Mouse (Mus musculus) urinary bladder, postnatal 25 days (tissue): ENCODE measurements around the gene Sema5a.
"Not testable (repeated sequence)": the region's sequence is repeated elsewhere in the genome, so short reads cannot be mapped to it uniquely, and the experiment has no call there.

Source experiments
- DNase-seq: peaks from one replicate; pipeline ENCODE4 v3.0.0; 2022; ENCODE audit warnings: low spot score

The Sema5a gene

DNA sequence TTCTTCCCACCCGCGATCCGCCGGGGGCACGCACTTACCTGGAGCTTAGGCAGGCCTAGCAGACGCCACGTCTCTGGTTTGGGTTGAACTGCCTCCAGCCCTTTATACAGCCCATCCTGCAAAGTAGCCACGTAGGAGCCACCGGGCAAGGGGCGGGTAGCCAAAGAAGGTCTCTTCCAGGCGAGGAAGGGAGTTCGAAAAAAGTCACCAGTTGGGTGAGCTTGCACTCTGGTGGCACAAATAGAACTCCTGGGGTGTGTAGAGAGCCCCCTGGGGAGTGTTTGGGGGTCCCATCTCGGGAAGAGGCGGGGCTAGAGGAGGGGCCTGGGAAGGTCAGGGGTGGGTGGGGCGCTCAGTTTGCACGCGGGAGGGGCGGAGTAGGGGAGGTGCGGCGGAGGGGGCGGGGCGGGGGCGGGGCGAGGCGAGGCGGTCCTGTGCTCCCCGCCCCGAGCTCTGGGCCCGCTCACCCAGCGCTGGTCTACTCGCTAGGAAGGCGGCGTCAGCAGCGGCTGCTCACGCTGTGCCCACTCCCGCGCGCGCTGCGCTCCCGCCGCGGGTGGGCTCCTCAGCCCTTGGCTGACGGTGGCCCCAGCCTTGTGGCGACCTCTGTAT is at the start of gene Sema5a:
TSS of gene Sema5a (plus strand) at position 467 of the 612 bp plus-strand sequence.
- DNase-seq, result peak; percentile 59

DNA sequence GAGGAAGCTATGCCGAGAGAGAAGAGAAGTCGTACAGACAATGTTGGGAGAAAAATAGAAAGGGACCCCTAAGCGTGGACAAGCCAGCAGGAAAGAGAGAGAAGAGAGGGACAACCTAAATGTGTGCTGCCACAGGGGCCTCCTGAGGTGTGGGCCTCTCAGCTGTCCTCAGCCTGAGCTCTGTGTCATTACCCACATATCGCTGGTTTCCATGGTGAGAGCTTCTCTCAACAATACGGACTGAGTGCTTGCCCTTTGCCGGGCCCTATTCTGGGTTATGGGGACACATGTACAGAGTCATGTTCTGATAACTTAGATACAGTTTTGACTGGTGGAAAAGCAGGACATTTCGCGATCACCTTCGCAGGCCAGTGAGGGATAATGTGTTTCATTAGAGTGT is 46.5 kb upstream of the Sema5a start:
- no peak for DNase-seq

DNA sequence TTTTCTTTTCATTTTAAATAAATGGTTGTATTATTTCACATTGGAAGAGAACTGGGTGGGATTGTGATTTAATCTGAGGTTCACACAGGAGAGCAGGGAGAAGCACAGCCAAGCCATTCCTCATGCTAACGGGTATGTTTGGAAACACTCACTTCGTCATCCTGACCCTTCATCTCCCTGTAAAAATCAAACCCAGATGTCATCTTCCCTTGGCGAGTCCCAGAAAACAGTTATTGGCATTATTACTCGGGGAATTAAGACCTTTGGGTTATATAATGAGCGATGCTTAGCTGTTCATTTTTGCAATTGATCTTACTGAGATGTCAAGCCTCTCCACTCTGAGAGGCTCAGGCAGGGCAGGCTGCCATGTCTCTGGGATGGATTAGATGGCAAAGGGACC is 46.0 kb upstream of the Sema5a start:
- DNase-seq, result no peak

DNA sequence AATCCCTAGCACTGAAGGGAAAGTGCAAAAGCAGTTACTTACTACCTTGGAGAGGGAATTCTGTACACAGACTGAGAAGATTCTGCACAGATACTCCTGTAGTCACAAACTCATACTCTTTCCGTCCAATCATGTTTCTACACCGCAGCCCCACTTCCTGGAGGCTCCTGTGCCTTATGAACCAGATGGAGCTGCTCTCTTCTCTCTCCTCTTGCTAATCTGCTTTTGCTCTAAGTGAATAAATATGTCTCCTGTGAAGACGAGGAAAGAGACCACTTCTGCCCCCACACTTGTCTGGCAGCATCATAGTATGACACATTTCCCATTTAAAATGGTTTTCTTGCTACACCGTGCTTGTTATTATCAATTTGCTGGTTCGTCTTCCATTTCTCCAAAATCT is 41.4 kb upstream of the Sema5a start:
- no peak for DNase-seq

DNA sequence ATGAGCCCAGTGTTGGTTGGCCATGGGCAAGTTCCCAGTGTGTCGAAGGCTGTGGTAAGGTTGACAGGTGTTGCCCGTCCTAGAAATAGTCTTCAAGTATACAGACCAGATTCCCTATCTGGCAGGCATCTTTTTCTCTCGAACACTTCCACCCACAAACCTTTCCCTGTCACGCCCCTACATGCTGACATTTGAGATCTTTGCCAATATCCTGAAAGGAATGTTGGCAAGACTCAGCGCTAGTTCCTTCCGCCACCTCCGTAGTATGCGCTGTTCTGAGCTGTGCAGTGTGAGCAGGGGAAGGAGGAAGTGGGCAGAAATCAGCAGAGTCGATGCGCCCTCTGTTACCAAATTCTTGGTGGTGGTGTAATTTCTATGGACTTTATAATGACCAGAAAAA is 39.7 kb upstream of the Sema5a start:
- DNase-seq, result no peak

DNA sequence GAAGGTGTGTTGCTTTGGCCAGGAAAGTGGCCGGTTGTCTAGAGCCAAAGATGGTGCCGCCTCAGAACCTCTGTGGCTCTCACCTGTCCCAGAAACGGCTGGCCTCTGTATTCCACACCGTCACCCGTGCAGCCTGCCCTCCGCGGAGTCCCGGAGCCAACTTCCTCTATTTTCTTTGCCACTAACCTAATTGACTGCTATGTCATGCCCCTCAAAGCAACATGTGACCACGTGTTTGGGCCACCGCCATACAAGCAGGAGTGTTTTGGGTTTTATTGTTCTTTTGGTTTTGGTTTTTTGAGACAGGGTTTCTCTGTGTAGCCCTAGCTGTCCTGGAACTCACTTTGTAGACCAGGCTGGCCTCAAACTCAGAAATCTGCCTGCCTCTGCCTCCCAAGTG is 29.9 kb upstream of the Sema5a start:
- not testable (repeated sequence) for DNase-seq

DNA sequence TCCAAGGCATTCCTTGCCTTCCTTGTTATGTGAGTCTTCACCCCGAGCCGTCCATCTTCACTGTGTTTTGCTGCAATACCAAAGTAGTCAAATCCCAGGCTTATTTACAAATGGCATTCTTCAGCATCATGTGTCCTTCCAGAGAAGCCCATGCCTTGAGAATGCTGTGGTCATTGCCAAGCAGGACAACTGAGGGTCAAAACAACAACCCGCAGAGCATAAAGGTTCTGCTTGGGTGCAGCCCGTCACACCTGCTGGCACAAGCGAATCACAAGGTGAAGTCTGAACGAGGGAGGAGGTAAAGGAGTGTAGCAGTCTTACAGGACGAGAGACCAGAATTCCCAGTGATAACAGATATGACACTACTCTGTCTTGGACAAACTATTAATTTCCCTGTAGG is 21.6 kb upstream of the Sema5a start:
- DNase-seq, result no peak

DNA sequence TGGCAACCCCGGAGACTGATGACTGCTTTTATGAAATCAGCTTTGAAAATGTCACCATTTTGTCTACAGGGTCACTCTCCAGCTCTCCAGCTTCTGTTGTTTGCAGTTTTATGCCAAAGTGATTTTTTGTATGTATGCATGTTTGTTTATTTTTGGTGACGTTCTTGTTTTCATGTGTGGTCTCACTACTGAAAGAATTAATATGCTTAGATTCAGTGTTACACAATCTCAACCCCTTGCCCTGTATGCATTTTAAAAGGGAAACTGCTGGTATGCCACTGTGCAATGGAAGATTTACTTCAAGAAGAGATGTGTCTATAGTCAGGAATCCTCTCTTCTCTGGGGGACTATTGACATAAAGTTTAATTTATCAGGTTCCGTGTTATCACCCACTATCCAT is 19.2 kb upstream of the Sema5a start:
- DNase-seq, result no peak

DNA sequence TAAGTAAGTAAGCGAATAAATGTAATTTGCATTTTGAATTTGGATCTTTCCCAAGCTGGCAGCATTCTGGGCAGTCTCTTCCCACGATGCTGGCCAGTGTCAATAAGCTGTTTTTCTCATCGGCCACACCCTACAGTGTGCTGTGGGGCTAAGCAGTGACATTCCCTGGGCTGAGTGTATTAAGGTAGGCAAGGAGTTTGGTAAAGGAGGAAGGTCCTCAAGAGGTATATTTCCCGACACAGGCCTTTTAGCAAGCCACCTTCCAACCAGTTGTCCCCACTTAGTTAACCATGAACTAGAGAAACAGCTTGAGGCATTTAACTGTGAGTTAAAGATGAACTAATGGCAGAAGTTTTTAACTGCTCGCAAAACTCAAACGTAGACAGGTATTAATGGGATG is 18.2 kb upstream of the Sema5a start:
- DNase-seq, result no peak

DNA sequence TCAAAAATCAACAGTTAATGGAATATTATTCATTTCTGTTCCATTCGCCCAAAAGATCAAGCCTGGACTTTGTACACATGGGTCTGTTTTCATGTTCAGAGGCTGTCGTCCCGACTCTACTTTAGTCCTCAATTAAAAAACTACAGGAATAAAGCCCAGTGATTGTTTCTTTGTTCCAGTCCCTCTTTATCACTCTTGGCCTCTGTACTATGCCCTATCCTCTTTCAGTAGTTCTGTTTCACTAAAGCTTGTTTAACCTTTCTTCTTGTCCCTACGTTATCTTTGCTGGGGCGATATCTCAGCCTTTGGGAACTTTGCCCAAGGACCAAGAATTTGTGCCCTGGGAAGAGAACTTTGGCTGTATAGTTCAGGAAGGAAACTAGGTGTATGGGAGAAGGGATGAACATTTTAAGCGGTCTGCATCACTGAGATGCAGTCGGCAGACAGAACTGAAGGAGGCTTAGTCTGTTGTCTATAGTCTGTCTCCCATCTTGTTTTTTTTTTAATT is 17.7 kb upstream of the Sema5a start:
- DNase-seq, result no peak

DNA sequence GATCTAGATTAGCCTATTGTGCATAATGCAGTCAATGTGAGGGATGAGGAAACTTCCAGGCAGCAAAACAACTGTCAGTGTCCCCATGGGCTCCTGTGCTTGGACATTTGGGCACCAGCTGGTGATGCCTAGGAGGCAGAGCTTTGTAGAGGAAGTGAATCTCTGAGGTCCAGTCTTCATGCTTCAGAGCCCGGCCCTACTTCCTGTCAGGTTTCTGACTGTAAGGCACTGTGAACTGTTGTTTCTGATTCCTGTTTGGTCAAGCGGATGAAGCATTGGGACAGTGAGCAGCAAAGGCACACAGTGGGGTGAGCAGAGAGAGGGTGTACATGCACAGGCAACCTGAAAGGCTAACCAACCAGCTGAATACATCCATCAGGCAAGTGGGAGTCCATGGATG is 14.5 kb upstream of the Sema5a start:
- no peak for DNase-seq

DNA sequence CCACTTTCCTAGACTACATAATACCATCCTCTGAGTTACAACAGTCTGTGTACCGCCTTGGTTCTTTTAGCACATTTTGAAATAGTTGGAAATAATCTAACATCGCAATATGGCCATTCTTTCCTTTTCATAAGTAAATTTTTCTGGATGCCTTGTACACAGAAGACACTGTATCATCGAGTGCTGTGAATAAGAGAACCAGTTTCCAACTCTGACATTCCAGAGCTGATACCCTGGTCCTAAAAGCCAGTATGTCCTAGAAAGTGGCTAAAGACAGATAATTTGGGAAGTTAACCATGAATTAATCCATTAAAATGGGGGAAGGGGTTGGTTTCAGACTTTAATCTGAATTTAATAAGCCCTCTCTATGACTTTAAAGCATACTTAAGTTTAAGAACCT is 12.4 kb upstream of the Sema5a start:
- DNase-seq, result no peak

DNA sequence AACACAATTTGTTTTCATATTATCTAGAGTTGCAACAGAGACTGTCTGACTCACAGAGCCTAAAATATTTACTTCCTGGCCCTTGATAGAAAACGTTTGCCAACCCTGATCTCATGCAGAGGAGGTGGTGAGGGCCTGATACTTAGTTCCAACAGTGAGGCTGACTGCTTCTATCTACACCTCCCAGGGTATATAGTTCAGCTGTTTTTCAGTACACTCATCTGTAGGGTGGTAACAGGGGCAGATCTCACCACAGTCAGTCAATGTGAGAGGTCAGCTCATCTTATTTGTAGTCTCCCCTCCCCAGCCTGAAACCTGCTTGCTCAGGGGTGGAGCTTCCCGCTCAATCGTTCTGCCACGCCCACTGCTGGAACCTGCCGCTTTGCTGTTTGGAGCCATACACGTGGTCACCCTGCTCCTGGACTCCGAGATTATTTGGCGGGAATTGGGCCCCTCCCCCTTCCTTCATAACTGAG is 11.9 kb upstream of the Sema5a start:
- peak; percentile 18 for DNase-seq

DNA sequence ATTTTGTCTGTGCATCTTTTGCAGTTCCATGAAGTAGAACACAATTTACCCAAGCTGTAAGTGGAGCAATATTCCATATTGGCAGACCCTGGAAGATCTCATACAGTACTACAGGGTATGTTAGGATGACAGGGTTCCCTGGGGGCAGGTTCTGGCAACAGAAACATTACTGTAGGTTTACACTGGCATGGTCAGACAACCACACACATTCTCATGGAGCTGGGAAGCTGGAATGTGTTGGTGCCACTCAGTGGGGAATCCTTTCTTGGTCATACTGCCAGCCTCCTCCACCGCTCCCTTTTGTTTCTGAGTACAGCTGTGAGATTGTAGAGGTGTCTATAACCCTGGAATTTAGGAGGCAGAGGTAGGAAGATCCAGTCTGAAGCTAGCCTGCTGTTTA is 11.2 kb upstream of the Sema5a start:
- DNase-seq, result no peak

DNA sequence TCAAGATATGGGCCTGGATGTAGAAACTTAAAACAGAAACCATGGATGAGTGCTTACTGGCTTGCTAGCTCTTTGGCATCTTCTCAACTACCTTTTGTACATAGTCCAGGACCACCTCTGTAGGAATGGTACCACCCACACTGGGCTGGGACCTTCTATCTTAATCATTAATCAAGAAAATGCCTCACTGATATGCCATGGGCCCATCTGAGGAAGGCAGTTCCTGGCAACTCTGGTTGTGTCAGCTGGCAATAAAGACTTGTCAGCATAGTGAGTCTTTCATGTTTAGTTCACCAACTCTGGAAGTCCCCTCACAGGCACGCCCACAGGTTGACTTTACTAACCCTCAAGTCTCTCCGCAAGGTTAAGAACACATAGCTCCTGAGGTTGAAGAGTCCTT is 5.5 kb upstream of the Sema5a start:
- no peak for DNase-seq

DNA sequence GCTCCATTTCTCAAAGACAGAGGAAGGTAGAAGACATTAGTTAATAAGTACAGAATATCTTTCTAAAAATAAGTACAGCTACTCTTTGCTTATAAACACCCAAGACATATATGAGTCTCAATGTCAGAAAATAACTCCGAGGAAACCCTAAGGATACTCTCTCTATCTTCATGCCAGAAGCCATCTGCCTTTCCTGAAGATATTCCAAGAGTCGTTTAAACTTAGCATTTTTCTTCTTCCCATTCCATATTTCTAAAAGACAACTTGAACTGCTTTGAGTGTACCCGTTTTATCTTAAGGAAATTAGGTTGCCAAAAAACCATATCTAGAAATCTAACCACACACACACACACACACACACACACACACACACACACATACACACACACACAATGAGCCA is 4.5 kb upstream of the Sema5a start:
- DNase-seq, result no peak

DNA sequence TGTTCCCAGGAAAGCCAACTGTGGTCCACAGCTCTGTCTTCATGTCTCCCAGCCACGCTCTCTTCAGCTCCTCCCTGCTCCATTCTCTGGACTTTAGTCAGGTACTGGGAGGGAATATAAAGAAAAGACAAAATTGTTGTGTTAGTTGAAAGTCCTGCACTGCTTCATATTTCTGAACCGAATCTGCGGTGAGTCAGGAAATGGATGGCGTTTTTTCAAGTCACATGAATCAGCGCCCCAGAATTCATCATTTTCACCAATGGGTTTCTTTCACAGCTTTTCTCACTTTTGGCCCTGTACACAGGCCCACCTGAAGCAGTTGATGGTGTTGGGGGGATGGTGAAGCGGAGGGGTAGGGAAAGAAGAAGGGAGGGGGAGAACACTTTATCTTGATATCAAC is 2.9 kb upstream of the Sema5a start:
- no peak for DNase-seq

DNA sequence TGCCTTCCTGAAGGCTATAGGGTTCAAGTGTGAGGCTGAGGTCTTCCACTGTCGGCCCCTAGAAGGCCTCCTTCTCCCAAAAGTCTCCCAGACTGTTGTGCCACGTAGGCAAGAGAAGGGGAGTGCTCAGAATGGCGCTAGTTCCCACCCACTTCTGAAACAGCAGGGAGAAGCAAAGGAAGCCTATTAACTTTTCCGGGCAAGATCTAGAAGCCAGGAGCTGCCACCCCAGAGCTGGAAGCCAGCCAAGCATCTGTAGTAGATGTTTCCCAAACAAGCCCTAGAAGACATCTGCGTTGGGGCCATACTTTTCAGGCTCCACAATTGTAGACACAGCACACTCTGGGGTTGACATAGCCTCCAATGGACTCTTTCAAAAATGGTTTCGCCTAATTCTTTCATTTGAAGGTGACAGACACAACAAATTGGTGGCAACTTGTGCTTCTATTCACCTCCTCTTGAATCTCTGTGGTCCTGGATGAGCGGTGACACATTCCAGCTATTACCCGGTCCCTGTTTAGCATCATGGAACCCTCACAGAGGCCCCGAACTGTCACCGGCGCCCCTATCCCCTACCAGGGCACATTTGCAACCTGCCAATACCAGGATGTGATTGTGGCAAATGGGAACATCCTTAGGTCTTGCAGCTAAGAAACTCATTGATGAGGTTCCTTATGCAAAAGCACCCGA is 1.4 kb upstream of the Sema5a start:
- DNase-seq, result peak; percentile 30

DNA sequence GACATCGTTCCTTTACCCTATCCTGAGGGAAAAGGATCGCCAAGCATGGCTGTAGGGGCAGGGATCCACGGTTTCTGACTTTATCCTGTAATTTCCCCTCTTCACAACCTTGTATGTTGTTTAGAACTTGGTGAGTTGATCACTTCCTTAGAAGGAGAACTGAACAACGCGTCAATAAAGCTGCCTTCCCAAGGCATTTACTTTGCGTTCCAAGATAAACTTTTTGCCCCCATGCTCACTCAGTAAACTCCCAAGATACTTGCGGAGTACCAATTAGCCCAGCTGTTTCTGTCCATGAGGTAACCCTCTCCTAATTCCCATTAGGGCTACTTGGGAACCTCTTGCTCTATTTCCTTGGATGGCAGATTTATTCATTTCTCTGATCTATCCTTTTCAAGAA is 786 bp upstream of the Sema5a start:
- no peak for DNase-seq

DNA sequence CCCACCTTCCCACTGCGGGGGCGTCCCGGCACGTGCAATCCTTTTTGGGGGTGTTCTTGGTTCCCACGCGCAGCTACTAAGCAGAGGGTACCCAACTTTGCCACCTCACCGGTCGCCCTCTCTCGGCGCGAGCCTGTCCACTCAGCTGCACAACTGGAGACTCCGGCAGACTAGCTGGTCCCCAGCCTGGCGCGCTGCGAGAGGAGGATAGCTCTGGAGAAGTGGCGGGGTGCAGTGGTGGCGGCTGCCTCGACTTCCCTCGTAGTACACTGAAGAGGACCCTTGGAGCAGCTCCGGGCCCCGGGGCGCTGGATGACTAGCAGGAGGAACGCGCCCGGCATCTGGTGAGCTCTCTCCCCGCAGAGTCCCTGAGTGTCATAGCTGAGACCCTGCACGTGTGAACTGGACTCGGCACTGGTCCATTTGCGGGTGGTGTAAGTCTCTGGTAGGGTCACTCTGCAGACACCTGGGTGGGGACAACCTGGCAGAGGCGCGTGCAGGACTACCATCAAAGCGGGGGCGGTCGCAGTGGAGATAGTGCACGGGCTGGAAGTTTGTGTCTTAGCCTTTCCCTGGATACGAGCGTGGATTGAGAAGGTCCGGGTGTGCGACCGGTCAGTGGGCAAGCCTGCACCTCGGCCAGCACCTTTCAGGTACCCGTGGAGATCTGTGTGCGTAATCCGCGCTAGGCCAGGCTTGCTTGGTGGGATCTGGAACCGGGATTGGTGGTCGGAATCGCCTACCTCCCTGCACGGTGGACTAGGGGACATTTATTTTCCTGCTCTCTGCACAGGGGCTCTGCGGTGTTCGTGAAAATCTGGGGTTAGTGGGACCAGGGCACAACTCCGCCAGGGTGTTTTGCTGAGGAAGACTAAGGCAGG is 586 bp downstream of the Sema5a start:
- DNase-seq, result peak; percentile 19

DNA sequence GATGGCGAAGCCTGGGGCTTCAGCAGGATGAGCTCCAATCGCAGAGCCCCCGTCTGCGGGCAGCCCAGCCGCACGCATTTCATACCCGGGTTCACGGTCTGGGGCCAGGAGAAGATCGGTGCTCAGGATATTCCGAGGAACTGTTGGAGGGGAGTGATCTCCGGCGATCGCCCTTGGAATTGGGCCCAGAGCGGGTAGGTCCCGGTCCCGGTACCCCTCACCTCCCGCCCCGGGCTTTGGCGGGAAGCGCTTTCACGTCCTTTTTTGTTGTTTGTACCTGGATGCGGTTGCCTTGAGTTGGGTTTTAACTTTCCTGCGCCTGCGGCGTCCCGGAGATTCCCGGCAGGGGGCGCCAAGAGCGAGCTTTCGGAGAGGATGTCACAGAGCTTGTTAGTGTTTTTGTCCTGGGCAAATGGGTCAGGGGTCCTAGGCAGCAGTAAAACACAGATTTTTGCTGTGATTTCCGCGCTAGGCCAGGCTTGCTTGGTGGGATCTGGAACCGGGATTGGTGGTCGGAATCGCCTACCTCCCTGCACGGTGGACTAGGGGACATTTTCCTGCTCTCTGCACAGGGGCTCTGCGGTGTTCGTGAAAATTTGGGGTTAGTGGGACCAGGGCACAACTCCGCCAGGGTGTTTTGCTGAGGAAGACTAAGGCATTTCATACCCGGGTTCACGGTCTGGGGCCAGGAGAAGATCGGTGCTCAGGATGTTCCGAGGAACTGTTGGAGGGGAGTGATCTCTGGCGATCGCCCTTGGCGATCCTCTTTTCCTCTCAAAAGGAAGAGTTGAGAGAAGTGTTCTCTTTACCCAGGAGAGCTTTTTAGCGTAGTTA is 1.4 kb downstream of the Sema5a start:
- DNase-seq, result peak; percentile 91

DNA sequence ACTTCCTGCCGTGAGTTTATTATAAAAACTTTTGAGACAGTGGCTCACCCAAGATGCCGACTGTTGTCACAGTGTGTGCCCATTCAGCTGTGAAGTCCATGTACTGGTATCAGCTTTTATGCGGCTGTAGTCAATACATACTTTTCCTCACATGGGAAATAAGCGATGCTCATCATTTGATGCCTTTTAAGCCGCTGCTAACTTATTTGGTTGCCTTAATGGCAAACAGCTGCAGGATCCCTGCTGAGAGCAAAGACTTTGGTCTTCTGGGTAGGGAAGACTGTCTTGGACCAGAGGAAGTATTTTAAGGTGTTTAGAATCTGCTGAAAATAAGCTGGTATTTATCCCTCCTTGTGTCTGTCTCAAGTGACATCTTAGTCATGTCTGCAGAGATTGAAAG is 2.7 kb downstream of the Sema5a start:
- DNase-seq, result no peak
